Comparison of ENCODE assay signal across 22 mouse cellular contexts in genomic region chr9:27830519-27830918, GRCm38 (mm10).
"Had no signal": no experiment of that assay in that cellular context is flagged by ENCODE, and none has a peak within 500 bp of the region (broad histone marks: within the 10 kb centered on the region; RNA-seq: fewer than 3 reads in every experiment).

No protein-coding gene starts in this region.

- H3K4me1 ChIP-seq: intestine, embryonic 15.5 days; limb, embryonic 13.5 days; liver, embryonic 12.5 days; liver, embryonic 15.5 days; lung, embryonic 15.5 days; megakaryocyte, embryonic 14.5 days; neural tube, embryonic 12.5 days; stomach, embryonic 15.5 days had no signal

- H3K27me3 ChIP-seq: intestine, embryonic 15.5 days; liver, embryonic 12.5 days; liver, embryonic 15.5 days; lung, embryonic 15.5 days; megakaryocyte, embryonic 14.5 days; neural tube, embryonic 12.5 days; neural tube, embryonic 15.5 days; stomach, embryonic 15.5 days had no signal

- H3K9me3 ChIP-seq: intestine, embryonic 15.5 days; limb, embryonic 10.5 days; limb, embryonic 13.5 days; liver, embryonic 12.5 days; liver, embryonic 15.5 days; lung, embryonic 15.5 days; megakaryocyte, embryonic 14.5 days; neural tube, embryonic 12.5 days; neural tube, embryonic 15.5 days; stomach, embryonic 15.5 days had no signal

- H3K27ac ChIP-seq: intestine, embryonic 15.5 days; limb, embryonic 10.5 days; limb, embryonic 13.5 days; liver, embryonic 12.5 days; liver, embryonic 15.5 days; lung, embryonic 15.5 days; neural tube, embryonic 12.5 days; neural tube, embryonic 15.5 days; stomach, embryonic 15.5 days had no signal

- DNase-seq: kidney, adult 11 months; kidney, adult 9 months; kidney, postnatal 14 days; kidney, postnatal 4 days; liver; lung, adult 18-20 months; lung, postnatal 10 days; lung, postnatal 36 days; retina, postnatal 1 day; right cerebral cortex, postnatal 25 days; spleen, adult 18-20 months; thymus, postnatal 25 days had no signal

- H3K4me2 ChIP-seq: intestine, embryonic 15.5 days; limb, embryonic 13.5 days; liver, embryonic 12.5 days; liver, embryonic 15.5 days; lung, embryonic 15.5 days; neural tube, embryonic 12.5 days; neural tube, embryonic 15.5 days; stomach, embryonic 15.5 days had no signal

- H3K36me3 ChIP-seq: intestine, embryonic 15.5 days; limb, embryonic 10.5 days; limb, embryonic 13.5 days; liver, embryonic 12.5 days; liver, embryonic 15.5 days; lung, embryonic 15.5 days; neural tube, embryonic 12.5 days; neural tube, embryonic 15.5 days; stomach, embryonic 15.5 days had no signal

- H3K9ac ChIP-seq: intestine, embryonic 15.5 days; limb, embryonic 13.5 days; liver, embryonic 12.5 days; liver, embryonic 15.5 days; lung, embryonic 15.5 days; neural tube, embryonic 12.5 days; neural tube, embryonic 15.5 days; stomach, embryonic 15.5 days had no signal

- ATAC-seq: intestine, embryonic 15.5 days; liver, embryonic 12.5 days had no signal

- H3K4me3 ChIP-seq: intestine, embryonic 15.5 days; limb, embryonic 10.5 days; limb, embryonic 13.5 days; liver, embryonic 12.5 days; liver, embryonic 15.5 days; lung, embryonic 15.5 days; megakaryocyte, embryonic 14.5 days; neural tube, embryonic 12.5 days; neural tube, embryonic 15.5 days; stomach, embryonic 15.5 days had no signal
